Mouse (Mus musculus): ENCODE results near the gene Corin.

Gene Corin

DNA sequence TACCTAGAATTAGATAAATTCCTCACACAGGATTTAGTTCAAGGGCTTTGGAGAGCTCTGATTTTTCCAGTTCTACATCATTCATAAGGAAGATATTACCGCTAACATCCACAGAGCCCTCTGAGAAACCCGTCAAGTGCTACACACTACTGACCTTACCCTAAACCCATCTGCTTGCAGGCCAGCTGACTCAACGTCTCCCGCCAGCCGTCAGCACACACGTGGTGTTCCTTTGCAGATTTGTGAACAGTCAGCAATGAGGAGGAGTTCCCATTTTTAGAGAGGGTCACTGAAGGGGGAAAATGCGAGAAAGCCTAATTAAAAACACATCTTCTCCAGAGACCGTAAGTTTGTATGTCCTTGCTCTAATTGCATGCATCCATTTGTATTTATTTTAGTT, 174.8 kb downstream of the Corin start:
- no peak for DNase-seq (ENCODE audit: low read depth, low spot score)

DNA sequence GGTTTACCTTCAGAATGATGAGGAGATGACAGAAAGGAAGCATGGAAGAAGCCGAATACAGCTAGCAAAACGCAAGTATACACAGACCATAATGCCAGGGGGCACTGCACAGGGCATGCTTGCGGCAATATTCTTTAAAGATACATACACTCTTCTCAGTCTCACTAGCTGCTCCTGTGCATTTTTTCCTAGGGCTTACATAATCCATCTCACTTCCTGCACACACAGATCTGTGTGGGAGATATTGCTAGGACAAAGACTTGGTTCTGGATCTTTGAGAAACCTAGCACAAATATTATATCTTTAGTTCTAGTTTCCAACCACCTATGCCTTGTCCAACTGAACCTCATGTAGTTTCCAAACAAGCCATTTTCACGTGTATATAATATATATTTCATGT, 189.0 kb downstream of the Corin start:
- no peak for DNase-seq (ENCODE audit: low read depth, low spot score)

DNA sequence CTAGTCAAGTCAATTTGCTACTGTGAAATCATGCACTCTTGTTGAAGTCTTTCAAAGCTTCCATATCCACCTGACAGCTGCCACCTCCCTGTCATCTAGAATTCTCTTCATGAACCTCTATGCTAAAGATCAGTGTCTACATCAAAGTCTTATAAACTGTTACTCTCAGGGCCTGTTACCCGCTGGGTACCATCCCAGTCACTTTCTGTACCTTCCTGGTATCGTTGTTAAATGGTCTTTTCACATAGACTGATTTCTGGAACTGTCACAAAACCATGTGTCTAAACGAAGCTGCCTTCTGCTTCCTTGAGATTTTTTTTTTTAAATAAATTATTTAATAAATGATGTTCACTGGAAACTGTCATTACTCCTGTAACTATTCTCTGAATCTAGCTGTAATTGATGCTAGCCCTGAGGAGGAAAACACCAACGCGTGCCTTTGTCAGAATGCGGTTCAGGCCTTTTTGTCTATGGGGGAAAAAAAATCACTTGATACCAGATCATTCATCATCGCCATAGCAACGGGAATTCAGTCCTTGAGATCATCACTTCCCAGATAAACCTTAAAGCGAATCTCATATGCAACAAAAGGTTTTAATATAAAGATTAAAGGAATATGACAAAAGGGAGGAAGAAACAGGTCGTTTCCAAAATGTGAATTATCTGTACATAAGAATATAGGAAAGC, 205.7 kb downstream of the Corin start:
- no peak for DNase-seq (ENCODE audit: low read depth, low spot score)

DNA sequence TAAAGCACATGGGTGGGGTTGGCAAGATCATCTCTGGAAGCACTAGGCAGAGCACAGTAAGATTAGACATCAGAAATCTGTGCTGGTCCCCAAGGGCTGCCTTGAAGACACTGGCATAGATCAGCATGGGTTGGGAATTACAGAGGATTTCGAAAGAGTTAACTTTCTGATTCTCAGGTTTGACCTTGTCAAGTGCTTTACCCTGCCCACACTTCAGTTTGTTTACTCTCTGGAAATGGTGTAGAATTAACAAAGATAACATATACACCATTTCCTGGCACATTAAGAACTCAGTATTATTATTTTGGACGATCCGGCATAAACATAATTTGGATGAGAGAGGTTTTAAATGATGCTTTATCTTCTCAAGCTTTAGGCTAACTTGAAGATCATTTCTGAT, 219.2 kb downstream of the Corin start:
- DNase-seq (ENCODE audit: low read depth, low spot score) = no peak

DNA sequence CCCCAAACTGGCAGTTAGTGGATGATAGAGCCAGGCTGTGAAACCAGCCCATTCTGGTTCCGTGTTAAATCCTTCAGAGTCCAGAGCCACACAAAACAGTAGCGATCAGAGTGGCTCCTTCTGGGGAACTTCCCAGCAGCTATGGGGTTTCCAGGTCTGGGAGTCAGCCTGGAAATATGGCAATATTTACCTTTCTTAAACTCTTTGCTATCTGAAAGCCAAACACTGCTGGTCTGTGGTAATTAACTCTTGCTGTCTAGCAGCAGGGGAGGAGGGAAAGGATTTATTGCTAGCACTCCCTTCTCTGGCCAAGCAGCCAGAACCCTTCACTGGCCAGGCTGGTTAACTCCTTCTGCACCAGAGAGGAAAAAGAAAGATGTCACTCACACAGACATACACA, 221.4 kb downstream of the Corin start:
- no peak for DNase-seq (ENCODE audit: low read depth, low spot score)

DNA sequence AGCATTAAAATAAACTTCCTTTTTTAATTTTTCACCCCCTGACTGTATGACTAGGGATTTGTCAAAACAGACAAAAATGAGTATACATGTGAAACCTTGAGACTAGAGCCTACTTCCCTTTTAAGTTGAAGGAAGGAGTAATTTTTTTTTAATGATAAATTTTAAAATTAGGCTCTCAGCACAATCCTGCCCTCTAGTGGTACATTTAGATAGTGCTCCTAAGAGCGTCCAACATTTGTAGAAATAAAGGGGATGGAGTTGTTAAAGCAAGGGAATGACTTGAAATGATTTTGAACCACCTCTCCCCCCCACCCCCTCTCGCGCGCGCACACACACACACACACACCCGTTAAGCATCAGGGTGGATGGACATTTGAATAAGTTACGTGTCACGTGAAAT, 234.6 kb downstream of the Corin start:
- peak; percentile 28 for DNase-seq (ENCODE audit: low read depth, low spot score)

DNA sequence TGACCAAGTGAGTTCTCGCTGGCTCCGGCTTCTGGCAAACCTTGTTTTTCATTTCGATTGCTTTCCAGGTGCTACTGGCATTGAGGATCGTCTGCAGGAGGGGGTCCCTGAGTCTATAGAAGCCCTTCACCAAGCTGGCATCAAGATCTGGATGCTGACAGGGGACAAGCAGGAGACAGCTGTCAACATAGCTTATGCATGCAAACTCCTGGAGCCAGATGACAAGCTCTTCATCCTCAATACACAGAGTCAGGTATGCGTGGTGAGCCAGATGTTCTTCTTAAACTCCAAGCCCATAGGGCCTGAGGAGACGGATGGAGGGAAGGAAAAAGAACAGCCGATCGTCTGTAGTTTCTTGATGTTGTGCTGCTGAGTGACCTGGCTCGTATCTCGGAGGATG, 235.1 kb downstream of the Corin start:
- no peak for DNase-seq (ENCODE audit: low read depth, low spot score)

DNA sequence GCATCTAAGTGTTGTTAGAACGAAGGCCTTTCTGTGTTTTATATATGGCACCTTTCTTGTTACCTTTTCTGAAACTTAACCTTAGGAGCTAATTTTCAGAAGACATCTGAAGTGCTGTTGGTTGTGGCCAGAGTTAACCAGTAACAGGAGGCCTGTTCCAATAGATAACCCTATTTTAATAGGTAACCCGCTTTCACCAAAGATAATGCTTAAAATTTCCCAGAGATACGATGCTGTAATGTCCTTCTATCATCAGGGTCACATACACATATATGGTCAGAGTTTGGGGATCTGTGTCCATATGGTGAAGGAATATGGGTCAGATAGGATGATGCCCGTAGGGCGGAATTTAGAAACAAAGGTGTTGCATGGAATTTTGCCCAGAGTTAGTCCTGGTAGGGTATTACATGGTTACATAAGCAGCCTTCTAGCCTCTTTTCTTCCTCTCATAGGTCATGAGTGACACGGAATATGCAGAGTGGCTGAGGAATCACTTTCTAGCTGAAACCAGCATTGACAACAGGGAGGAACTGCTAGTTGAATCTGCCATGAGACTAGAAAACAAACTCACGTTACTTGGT, 237.2 kb downstream of the Corin start:
- no peak for DNase-seq (ENCODE audit: low read depth, low spot score)

DNA sequence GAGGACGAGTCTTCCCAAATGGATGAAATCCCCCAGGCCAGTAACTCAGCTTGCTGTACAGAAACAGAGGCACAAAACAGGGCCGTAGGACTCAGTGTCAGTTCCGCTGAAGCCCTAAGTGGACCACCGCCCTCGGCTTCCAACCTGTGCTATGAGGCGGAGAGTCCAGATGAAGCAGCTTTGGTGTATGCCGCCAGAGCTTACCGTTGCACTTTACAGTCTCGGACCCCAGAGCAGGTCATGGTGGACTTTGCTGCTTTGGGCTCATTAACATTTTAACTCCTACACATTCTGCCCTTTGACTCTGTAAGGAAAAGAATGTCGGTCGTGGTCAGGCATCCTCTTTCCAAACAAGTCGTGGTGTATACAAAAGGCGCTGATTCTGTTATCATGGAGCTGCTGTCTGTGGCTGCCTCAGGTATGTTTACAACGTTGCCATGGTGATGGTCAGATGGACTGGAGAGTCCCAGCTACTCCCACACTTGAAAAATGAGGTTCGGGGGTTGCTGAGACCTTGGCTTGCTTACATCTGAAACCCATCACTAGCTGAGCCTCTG, 240.0 kb downstream of the Corin start:
- no peak for DNase-seq (ENCODE audit: low read depth, low spot score)

DNA sequence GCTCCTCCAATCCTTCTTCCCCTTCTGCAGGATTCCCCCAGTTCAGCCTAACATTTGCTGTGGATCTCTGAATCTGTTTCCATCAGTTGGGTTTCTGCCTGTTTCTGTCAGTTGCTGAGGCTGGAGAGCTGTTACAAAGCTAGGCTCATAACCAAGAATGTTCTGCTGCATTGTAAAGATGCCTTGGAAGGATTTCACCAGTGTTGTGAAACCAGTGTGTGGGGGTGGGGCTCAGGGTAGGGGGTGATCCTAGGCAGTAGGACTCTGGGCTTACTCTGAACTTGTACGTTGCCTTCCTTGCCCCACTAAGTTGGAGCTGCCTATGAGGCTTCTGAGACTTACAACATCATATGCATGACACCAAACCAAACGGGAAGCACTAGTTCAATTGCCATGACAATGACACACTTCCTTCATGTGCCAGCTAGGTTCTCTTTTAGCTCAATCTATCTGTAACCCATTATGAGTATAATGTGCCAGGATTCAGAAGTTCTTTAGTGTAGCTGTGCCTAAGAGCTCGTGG, 242.4 kb downstream of the Corin start:
- no peak for DNase-seq (ENCODE audit: low read depth, low spot score)

DNA sequence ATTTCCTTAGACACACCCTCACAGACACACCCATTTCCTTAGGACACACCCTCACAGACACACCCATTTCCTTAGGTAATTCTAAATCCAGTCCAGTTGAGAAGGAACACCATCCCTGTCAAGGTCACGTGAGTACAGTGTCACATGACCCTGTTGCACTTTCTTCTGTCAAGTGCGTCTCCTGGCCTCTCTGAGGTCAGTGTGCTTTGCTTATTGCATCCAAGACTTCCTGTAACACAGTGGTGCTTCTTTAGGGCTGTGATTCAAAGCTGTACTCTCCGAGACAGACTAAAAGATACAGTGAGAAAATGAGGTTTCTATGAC, 245.0 kb downstream of the Corin start:
- DNase-seq (ENCODE audit: low read depth, low spot score) = peak; percentile 15

DNA sequence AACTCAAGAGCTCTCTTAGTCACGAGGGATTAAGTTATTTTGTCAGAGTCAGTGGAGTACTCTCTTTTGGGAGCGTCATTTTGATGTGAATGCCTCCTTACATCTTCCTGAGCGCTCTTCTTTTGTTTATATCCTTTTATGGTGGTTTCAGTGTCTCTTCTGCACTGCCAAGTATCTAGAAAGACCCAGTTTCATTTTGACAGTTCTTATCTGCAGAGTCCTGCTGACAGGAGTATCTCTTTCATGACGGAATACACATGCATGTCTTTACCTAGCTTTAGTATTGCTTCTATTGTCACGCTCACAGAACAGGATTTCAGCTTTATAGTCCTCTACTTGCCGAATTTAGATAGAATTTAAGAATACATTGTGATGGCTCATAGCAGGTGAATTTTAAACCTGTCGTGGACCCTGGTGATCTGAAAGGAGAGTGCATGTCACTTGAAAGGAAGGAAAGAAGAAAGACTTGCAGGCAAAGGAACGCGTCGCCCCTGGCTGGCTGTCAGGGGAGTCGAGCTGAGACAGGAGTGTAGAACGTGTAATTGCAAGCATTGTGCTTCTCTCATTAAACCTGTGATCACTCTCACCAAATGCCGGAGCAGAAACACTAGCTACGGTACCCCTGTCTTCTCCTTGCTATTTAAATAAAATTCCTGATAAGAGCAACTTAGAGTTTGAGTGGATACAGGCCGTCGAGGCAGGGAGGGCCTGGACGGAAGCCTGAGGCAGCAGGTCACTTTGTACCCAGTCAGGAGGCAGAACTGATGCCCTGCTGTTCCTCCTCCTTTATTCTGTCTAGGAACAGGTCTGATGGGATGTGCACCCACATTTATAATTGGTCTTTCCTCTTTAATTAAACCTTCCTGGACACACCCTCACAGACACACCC, 245.6 kb downstream of the Corin start:
- no peak for DNase-seq (ENCODE audit: low read depth, low spot score)

DNA sequence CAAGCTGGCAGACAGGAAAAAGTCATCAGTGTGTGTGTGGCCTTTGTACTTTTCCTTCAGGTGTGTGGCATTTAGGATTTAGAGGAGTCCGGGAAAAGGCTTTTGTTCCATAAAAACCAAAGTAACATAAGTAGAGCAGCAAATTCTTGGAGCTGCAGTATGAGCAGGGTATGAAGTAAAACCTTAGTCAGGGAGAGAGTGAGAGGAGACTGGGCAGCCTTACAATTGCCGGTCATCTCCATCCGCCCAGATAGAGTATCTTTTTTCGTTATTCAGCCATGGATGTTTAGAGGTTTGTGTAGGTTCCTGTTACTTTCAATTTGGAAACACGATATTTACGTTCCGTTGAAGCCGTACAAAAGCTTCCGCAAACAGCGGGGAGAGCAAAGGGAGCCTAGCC, 247.2 kb downstream of the Corin start:
- DNase-seq (ENCODE audit: low read depth, low spot score) = no peak

DNA sequence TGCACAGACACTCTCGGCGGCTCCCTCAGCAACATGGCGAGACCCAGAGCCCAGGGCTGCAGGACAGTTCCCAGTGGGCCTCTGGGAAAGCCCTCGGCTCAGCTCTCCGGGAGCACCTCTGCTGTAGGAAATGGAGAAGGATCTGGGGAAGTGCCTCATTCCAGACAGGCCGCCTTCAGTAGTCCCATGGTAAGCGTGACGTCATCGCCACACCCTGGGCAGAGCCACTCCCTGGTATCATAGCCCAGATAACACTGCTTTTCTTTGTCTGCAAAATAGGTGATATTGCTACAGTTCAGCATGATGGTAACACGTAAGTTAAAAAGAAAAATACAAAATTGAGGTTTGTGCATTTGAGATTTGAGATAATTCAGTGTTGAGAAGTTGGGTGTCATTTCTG, 249.3 kb downstream of the Corin start:
- DNase-seq (ENCODE audit: low read depth, low spot score) = no peak

DNA sequence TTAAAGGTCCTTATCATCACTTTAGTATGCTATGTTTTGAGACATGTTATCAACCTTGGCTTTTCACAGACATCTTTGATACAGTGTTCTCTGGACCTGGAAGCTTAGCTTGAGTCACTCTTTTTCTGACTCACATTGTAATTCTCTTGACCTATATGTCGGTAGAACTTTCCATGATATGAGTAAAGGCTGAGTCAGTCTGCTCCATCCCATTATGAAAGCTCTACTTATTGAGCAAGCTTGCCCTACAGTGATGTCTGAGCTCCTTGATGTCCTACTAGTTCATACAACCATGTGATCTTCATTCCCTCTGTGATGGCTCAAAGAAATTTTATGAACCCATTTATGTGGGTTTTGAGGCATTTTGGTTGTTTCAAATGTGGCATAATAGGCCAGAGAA, 254.1 kb downstream of the Corin start:
- DNase-seq (ENCODE audit: low read depth, low spot score) = no peak

Measured in c-Kit-negative CD71-positive TER-119-positive erythroid progenitor cells, embryonic 14.5 days (primary cell).